Mouse (Mus musculus) testis, postnatal 14 days (tissue): ENCODE results near the gene Gm5089.
"Not testable (repeated sequence)": the region's sequence is repeated elsewhere in the genome, so short reads cannot be mapped to it uniquely, and the experiment has no call there.

Source experiments
- DNase-seq: peaks from one replicate; pipeline ENCODE4 v3.0.0; 2021; ENCODE audit warnings: low spot score

Gene Gm5089

DNA sequence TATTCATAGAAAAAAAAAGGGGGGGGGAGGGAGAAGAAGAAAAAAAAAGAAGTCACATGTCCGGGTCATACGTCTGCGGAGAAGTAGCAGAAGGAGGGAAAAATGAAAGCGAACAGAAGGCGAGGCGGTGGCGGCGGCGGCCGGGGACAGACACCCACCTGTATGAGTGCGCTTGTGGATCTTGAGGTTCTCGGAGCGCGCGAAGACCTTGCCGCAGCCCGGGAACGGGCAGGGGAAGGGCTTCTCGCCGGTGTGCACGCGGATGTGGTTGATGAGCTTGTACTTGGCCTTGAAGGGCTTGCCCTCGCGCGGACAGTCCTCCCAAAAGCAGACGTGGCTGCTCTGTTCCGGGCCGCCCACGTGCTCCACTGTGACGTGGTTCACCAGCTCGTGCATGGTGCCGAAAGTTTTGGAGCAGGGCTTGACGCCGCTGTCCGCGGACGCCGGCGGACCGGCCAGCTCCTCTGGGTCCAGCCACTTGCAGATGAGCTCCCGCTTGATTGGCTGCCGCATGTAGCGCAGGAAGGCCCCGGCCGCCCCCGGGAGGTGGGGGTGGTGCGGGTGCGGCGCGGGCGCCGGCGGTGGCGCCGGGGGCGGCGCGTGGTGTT lies 12.9 kb upstream of the Gm5089 start:
- DNase-seq: not testable (repeated sequence)

DNA sequence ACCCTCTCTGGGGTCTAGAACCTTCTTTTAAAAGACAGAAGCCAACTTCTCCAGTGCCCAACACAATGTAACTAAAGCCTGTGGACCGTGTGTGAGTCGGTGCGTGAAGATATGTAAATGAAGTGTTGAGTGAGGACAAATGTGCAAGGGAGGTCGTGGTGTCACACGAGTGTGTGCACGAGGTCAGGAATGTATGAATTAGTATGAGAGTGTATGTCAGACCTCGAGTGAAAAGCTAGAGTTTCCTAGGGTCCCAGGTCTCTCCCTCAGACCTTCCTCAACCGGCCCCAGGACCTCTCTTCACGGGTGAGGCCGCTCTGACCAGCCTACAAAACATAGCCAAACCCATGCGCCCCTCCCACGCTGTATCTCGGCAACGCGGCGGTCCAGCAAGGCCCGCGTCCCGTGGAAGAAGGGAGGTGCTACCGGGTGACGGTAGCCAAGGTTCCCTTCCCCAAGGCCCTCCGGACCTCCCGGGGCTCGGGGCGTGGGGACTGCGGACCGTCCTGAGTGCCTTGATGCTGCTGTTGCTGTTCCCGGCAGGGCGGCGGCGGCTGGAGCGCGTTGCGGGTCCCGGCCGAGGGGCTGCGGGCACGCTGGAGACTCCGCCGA lies 12.3 kb upstream of the Gm5089 start:
- DNase-seq: no peak

DNA sequence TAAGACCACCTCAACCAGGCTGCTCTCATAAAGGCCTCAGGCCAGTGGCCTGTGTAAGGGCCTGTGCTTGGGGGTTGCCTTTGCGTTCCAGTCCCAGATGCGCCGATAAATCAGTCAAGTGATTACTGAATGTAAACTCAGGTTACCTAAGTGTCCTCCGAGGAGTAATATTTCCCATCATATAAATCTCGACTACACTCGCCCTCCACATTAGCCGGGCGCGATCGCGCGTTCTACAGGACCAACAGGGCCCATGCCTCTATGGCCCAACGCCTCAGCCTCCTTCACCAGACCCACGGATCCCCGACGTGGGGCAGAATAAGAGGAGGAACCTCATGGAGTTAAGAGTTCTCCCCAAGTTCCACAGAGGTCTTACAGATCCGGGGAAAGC lies 11.8 kb upstream of the Gm5089 start:
- DNase-seq: no peak

DNA sequence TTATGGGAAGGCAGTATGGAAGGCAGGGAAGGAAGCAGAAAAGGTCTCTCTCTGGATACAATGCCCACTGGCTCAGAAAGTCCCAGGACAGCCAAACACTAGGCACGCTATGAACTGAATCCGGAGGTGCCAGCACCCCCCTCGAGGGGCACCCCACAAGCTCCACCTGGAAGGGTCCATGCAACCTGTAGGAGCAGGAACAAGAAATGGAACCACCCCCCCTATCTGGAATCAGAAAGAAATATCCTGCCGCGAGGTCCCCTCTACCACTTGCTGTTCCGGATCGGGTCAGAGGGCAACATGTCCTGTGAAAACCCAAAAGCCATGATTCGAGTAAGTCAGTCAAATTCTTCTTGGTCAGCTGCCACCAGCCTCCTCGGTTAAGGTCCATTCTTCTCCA lies 11.1 kb upstream of the Gm5089 start:
- no peak for DNase-seq

DNA sequence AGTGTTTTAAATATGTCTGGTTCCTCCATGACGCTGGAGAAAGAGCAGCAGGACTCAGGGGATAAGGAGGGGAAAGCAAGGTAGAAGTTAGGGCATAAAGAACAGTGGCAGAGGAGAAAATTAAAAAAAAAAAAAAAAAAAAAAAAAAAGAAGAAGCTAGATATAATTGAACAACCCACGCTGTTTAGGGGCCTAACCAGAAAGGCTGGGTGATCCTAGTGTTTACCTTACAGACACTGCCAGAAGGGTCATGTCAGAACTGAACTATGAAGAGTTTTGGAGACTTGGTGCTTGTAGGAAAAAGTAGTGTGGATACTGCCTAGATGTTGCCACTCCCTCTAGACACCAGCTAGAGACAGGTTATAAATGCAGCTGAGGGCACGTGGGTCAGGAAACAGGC lies 10.6 kb upstream of the Gm5089 start:
- no peak for DNase-seq

DNA sequence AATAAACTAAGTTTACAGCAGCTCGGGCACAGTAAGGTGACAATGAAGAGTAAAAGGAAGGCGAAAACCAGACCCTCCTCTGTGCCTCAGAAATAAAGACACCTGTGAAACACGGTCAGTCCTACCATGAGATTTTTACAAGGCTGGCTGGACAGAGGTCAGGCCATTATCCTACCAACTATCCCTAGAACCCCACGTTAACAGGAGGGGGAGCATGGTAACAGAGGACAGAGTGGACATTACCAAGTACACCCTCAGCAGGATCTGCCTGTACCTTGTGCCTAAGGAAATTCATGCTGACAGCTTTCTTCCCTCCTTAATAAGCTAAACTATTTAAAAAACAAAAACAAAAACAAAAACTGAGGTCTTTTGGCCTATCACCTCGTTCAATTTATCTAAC lies 9.3 kb upstream of the Gm5089 start:
- no peak for DNase-seq

DNA sequence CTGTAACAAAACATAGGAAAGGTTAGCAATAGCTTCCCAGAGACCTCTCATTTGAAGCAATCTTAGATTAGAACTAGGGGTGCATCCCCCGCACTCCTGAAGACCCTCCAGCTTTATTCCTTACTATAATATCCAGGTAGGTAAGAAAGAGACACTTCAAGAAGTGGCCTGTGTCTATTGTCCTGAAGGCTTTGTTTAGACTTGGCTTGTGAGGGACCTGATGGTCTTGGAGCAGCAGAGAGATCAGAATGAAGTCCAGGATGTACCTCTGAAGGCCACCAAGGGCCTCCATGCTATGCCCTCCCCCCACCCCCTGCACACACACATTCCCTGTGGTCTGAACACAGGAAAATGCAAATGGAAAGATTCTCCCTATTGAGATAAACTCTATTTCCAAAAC lies 8.9 kb upstream of the Gm5089 start:
- no peak for DNase-seq

DNA sequence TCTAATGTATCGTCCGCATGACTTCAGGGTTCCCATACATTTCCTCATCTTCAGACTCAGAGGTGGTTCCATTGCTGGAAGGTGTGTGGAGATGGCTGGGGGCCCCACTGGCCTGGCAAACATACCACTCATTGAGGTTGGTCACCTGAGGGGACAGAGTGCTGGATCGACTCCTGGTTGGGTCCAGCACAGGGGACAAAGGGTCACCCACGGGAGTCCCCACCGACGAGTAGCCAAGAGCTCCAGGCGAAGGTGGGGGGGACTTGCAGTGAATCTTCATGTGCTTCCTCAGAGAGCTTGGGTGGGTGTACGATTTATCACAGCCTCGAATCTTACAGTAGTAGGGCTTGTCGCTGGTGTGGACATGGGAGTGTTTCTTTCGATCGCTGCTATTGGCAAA lies 8.4 kb upstream of the Gm5089 start:
- DNase-seq: not testable (repeated sequence)

DNA sequence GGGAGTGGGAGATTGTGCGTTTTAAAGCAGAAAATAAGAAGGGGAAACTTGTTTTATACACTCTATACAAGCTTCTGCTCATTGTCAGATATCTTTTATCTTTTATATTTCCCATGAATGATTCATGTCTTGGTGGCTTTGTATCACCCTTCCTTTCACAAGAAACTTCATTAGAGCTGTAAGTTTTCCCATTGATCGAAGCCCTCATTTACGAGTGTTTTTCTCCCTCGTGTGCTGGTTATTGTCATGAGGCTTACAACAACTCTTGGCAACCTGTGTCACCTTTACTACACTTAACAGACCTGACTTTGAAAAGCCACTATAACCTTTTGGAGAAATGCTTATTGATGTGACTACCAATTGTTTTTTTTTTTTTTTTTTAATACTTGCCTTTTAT lies 4.6 kb upstream of the Gm5089 start:
- DNase-seq: no peak

DNA sequence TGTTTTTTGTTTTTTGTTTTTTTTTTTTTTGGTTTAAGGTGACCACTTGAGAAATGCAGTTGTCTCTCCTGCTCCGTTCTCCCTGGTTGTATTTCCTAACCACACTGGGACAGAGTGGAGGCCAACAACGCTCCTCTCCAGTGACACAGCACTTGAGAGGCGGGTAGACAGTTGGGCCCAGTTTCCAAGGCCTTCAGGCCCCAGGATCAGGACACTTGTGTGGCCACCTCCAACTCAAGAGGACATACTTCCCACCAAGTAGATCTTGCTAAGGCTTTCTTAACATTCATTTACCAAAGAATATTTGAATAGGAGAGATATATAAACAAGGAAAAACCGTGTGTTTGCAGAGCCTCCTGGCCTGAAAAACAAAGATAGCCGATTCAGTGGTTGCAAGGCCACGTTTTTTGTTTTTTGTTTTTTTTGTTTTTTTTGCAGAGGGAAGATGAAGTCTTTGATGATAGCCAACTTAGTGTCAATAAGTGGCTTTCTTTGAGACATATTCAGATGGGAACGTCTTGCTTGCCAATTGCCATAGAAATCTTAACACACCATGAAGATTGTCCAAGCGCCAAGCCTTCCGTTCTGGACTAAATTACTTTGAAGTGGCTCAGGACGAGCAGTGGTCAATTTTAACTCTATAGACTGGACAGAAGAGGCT lies 4.1 kb upstream of the Gm5089 start:
- DNase-seq: no peak

DNA sequence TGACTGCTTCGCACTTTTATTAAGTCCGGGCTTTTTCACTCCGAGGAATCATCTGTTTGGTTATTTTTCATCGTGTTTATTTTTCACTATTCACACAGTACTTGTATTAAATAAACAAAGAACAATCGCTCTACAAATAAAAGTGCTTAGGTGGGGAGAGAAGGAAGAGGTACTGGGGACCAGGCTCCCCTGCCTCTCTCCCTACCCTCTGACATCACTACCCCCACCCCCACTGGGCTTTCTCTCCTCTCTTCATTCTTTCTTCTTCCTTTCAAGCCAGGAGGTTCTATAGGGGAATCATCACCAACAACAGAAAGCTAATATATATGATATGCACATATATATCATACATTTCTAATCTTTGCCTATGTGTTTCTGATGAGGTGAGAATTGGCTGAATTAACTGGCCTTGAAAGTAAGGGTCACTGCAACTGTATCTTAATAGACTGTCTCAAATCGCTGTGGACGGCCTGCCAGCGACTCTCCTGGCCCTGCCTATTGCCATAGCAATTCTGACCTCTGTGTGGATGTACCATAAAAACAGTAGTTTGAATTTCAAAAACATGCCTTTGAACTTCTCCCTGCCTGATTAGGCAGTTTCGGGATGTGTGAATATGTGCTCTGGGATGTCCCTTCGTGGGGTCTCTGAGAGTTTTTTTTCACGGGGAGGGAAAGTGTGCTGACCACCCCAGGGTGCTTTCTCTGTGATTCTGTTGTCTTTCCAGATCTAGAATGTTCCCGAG lies 3.3 kb upstream of the Gm5089 start:
- no peak for DNase-seq

DNA sequence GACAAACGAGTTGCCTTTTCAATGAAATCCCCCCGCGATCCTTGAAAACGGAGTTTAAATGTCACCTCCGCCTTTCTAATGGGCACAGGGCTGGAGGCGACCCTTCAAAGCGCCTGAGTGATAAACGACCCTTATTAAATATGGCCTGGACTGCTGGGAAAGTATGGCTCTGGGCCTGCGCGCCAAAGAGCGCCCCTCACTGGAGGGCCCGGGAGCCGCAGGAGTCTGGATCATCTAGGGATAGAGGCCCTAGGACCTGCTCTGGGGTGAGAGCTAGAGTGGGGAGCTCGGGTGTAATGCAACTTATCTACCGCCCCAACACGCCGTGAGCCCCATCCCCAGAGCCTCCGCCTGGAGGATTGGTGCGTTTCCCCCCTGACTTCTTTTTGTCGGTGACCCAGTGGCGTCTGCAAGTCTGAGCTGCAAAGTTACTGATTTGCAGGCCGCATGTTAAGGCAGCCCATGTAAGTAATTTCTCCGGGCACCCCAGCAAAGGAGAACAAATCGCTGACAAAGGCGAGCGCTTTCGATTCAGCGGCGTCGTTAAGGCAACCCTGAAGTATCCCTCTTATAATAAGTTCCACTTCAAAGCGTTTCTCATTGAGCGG lies 2.6 kb upstream of the Gm5089 start:
- no peak for DNase-seq

DNA sequence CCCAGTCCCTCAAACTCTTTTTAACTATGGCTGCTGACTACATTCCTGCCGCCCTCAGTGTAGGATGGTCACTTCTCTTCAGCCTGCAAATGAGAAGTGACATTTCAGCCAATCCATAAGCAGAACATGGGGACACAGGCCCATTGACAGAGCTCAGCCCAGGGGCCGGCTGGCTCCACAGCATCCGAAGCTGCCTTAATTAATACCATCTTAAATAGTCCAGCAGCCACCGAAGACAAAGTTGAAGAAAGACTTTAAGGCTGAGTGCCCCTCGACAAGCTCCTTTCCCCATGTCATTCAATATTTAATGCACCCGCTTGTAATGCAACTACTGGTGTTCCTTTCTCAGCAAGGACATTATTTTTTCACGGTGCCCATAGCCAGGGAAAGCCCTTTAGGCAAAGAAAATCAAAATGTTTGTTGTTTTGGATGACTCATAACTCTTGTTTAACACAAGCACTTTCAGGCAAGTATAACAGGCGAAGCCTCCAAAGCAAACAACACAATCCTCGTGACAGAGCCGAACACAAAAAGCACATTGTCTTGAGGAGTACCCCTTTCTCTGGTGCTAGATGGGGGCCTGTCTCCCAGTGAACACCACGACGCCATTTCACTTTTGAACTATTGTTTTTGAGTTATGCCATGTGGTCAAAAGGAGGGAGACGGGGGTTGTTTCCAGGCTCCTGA lies 1.9 kb upstream of the Gm5089 start:
- DNase-seq: no peak

DNA sequence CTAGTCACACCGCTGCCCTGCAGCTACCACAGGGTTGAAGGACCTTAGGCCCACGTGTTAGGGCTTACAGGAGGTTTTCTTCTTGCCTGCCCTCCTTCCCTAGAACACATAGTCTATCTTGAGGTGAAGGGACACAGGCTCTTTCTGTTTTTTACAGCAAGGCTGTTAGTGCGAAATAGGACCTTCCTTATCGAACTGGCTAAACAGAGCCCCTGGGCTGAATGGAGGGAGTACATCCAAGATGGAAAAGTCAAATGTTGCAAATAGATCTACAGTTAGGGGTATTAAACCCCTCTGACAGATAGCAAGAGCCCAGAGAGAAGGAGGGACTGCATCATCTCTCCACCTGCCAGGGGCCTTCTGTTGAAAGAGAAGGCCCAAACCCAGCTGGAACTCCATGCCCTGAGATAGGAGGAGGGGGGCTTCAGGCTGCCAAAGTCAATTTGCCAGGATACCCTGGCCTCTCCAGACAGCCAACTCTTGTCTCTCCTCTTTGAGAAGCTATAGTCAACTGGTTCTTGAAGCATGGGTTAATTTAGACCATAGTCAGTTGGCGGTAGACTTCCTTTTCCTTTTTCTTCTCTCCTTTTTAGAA lies 733 bp upstream of the Gm5089 start:
- no peak for DNase-seq

DNA sequence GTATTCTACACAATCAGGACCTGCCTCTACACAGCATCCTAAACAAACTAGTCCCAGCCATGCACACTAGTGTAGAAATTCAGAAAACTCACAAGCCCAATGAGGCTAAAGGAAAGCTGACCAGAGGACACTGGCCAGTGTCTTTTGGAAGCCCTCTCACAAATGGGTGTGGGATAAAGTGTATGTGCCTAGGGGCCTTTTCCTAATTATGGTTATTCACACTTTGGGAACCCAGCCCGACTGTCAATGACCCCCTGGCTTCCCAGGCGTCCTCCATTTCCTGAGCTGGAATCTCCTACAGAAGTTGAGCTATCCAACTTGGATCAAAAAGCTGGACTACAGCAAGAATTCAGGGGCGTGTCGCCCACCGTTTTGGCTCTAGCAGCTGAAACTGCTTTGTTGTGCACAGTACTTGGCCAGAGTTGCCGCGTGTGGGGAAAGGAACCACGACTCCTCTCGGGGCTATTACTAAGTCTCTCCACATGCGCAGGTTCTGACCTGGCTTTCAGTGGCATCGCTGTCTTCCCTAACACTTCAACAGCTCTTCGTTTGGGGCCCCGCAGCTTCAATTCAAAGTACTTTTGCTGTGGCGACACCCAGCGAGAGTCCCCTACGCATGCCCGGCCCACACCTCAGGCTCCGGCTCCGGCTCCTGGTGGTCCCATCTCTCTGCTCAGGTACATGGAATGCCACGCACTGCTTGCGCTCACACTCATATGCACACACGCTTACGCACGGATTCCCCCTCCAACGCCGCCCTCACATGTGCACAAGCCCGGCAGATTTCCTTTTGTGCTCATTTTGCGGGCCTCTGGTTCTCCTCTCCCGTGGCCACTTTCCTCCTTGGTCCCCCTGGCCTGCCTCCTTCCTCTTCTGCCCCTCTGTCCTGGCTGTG lies 1.1 kb downstream of the Gm5089 start:
- no peak for DNase-seq

DNA sequence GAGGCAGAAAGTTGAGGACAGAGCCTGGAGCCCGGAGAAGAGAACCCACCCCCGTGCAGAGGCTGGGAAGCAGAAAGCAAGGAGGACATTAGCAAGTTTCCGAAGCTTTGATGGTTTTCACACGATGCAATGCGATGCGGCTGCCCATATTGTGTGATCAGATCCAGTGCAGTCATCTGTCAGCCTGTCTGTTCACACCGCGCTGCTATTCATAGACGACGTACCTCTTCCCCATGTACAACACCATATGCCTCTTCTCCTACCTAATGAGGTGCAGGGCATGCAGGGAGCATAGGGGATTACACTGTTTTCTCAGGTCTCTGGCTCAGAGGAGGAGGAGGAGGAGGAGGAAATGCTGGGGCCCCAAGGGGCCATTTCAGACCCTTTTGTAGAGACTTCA lies 14.1 kb downstream of the Gm5089 start:
- DNase-seq: no peak

DNA sequence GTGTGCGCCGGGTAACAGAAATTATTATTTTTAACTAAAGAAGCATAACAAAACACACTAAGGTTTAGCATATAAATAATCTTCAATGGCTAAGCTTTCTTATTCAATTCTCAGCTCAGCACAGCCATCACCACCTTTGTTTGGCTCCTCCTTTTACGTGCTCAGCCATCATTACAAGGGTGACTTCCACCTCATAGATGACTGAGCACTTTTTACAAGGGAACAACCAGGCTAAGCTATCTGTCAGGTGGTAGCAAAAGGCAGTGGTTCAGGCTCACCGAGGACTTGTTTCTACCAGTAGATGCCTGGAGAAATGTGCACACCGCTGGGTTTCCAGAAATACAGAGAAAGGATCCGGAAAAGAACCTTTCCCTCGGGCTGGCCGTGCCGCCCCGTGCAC lies 16.9 kb downstream of the Gm5089 start:
- DNase-seq: no peak

DNA sequence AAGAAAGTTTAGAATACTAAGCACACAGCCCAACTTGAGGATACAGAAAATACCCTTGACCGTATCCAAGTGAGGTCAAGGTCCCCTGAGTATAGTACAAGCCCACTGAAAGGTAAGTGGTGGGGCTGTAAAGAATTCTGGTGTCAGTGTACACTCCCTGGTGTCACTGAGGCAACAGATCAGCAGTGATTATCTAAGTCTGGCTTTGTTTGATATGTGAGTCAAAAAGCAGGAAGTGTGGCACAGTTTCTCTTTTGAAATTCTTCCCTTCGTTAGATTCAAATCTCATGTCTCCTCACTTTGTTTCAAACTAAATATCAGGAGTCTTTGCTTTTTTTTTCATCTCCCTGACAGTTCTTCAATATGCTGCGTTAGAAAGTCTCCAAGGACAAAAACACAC lies 18.4 kb downstream of the Gm5089 start:
- DNase-seq: no peak

DNA sequence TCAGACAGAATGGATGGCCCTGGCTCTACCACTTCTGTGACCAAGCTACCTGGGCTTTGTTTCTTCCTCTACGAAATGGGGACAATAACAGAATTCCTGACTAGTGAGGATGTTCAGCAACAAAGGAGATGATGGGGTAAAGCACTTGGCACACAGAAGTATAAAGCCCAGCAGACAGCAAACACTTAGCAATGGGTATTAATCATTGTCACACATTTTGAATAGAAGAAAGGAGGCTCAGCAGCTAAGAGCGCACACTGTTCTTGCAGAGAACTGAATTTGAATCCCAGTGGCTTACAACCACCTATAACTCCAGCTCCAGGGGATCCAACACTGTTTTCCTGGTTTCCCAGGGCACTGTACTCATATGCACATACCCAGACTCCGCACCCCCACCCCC lies 23.3 kb downstream of the Gm5089 start:
- DNase-seq: no peak

DNA sequence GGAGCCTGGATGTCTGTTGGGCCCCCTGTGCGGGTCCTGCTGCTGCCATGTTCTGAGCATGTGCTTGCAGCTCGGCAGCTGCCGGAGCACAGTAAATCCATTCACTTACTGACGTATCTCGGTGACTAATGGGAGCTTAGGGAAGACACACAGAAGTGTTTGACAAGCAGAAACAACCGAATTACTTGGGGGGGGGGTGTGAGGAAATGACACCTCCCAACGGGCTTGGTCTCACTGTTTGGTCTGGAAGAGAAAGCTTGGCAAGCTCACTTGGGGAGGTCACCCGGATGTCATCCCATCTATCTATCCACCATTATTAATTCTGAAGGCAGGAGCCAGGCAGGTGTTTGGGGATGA lies 23.7 kb downstream of the Gm5089 start:
- DNase-seq: no peak
